Mouse (Mus musculus): ENCODE measurements around the gene Cavin1. TPM values are rescaled to one million over a fixed set of nuclear protein-coding genes. Genes with fewer than 3 reads are reported as not detected.

Cavin1 gene
- polyA plus RNA-seq, 1 experiment from 2014 or later = 152 TPM

DNA sequence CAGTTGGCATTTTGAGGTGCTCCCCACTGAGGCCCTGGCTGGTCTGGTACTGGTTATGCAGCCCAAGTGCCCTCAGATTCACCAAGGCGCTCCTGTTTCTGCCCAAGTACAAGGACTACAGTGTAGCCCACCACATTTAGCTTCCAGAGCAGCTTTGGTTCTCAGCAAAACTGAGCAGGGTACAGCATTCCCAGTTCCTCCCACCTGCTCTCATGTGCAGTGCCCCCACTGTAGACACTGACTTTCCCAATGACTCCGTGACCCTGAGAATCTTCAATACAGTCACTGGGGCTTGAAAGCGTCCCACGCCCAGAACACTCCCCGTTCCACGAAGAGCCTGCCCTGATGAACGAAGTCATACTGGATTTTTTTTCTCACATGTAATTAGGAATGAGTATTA, 40.1 kb downstream of the Cavin1 start:
- Histone ChIP-seq H3K9ac (no peak overlapping the region), H3K4me2 (no peak overlapping the region), H3K36me3 (0 out of 2 replicates have a peak, but pooled peaks cover 5% of the 10 kb centered on the region), H3K27me3 (no peaks in the 10 kb centered on the region), H3K4me1 (peaks cover 13% of the 10 kb centered on the region; the same call in 1 of the 2 replicates), H3K4me3 (no peak overlapping the region), H3K9me3 (no peaks in the 10 kb centered on the region), H3K27ac (0 out of 2 replicates have a peak overlapping the region, but pooled peaks have one; percentile 22)
- no peak for ATAC-seq (ENCODE audit: insufficient number of reproducible peaks, insufficient read depth, low FRiP score, low TSS enrichment, low read depth)
- WGBS = 76% methylated on average over 7 of the region's 7 CpGs

DNA sequence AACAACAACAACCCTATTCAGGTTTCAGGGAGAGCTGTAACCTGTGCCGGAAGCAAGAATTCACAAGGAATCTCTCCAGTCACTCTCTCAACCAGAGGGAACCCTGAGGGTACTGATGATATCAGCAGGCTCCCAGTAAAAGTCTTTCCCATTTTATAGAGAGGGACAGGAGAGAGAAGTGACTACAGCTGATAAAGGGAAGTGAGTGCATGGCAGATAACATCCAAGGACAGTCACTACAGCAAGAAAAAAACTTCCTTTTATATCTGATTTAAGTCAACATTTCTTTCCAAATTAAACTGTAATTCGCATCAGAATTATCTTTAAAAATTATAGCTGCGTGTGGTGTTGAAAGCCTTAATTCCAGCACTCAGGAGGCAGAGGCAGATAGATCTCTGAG, 43.3 kb downstream of the Cavin1 start:
- H3K36me3 ChIP-seq = no peaks in the 10 kb centered on the region
- no peaks in the 10 kb centered on the region for H3K27me3 ChIP-seq
- no peak overlapping the region for H3K4me3 ChIP-seq
- ATAC-seq (ENCODE audit: insufficient number of reproducible peaks, insufficient read depth, low FRiP score, low TSS enrichment, low read depth) = no peak
- peaks cover 8% of the 10 kb centered on the region; the same call in 1 of the 2 replicates for H3K4me1 ChIP-seq
- no peak overlapping the region for H3K27ac ChIP-seq
- H3K9me3 ChIP-seq = no peaks in the 10 kb centered on the region
- no peak overlapping the region for H3K9ac ChIP-seq
- H3K4me2 ChIP-seq = no peak overlapping the region
- WGBS = 68% methylated on average over 3 of the region's 3 CpGs

DNA sequence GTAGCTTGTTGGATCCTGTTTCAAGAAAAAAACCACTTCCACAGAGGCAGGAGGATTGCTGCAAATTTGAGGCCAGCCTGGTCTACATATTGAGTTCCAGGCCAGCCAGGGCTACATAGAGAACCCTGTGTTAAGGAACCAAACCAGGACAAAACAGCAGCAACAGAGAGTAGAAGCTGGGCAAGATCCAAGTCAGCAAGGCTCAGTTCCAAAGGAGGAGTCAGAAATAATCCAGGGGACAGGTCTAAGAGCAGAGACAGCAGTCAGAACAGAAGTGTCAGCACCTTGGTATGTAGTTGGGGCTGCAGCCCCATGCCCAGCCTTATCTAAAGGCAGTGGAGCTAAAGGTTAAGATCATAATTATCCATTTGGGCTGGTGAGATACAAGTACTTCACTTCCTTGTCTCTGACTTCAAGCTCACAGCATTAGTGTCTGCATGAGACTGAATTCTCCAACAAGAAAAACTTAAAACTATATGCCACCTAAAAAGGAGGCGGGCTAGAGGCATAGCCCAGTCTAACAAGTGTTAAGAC, 46.2 kb downstream of the Cavin1 start:
- Histone ChIP-seq H3K9ac (no peak overlapping the region), H3K27ac (no peak overlapping the region), H3K9me3 (no peaks in the 10 kb centered on the region), H3K27me3 (no peaks in the 10 kb centered on the region), H3K4me1 (no peaks in the 10 kb centered on the region), H3K4me2 (no peak overlapping the region), H3K4me3 (no peak overlapping the region), H3K36me3 (no peaks in the 10 kb centered on the region)
- ATAC-seq (ENCODE audit: insufficient number of reproducible peaks, insufficient read depth, low FRiP score, low TSS enrichment, low read depth) = no peak
- WGBS = 87% methylated on average over 1 of the region's 1 CpGs

DNA sequence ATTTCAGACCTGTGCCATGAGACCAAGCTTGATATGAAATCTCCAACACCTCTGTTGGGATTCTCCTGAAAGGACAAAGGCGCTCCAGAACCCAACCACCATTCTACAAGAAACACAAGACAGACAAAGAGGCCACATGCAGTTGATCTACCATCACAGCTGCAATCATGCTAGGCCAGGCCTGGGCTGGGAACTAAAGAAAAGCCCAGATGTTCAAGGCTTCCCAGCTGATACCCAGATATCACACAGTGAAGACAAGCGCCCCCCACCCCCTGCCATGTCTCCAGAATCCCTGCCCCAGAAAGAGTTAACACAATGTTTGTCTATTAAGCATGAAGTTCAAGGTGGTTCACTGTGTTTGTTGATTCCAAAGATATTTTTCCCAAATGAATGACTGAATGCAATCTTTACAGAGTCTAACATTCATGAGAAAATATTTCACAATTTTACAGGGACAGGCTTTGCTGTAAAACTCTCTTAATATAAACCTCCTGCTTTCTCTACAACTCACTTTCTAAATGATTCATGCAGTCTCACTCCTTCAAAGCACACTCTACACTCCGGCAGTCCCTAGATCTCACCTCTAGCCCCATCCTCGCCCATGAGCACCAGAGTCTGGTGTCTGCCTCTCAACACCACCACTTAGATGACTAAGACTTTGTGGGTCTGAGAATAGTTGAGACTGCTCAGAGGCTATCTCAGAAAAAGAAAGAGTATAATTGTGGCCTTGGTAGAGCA, 49.6 kb downstream of the Cavin1 start:
- Histone ChIP-seq H3K9me3 (no peaks in the 10 kb centered on the region), H3K9ac (no peak overlapping the region), H3K4me3 (no peak overlapping the region), H3K36me3 (peaks cover 8% of the 10 kb centered on the region; the same call in 1 of the 2 replicates), H3K27me3 (no peaks in the 10 kb centered on the region), H3K27ac (no peak overlapping the region), H3K4me1 (no peaks in the 10 kb centered on the region), H3K4me2 (no peak overlapping the region)
- 85% methylated on average over 4 of the region's 4 CpGs for WGBS
- ATAC-seq (ENCODE audit: insufficient number of reproducible peaks, insufficient read depth, low FRiP score, low TSS enrichment, low read depth) = no peak

GRCm38 (mm10) chr11:100918007-100918406, 52.7 kb downstream of the Cavin1 start:
- Histone ChIP-seq H3K9ac (no peak overlapping the region), H3K27me3 (no peaks in the 10 kb centered on the region), H3K4me3 (no peak overlapping the region), H3K9me3 (no peaks in the 10 kb centered on the region), H3K4me1 (no peaks in the 10 kb centered on the region), H3K27ac (no peak overlapping the region), H3K4me2 (no peak overlapping the region), H3K36me3 (peaks cover 8% of the 10 kb centered on the region; the same call in 1 of the 2 replicates)
- WGBS = 93% methylated on average over 5 of the region's 5 CpGs
- no peak for ATAC-seq (ENCODE audit: insufficient number of reproducible peaks, insufficient read depth, low FRiP score, low TSS enrichment, low read depth)

DNA sequence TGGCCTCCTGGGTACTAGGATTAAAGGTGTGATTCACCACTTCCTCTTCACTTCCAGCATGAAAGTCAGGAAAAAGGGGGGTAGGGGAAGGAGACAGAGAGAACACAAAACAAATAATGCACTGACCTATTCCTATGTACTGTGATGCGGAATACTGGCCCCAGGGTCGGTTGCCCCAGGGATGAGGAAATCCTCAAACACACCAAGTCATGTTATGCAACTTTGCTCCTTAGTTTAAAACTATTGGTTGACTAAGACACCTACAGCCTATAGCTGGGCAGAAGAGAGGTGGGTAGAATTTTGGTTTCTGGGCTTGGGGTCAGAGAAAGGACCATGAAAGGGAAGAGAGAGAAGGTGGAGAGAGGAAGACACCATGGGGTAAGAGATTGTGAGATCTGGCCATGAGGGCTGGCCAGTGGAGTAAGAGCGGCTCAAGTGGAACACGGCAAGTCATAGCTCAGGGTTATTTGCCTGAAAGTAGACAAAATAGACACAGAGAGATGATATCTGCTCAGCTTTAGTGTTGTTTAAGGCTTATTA, 54.2 kb downstream of the Cavin1 start:
- Histone ChIP-seq H3K9me3 (no peaks in the 10 kb centered on the region), H3K4me1 (no peaks in the 10 kb centered on the region), H3K4me3 (no peak overlapping the region), H3K27me3 (no peaks in the 10 kb centered on the region), H3K27ac (no peak overlapping the region), H3K9ac (no peak overlapping the region), H3K4me2 (no peak overlapping the region), H3K36me3 (peaks cover 8% of the 10 kb centered on the region; the same call in 1 of the 2 replicates)
- no peak for ATAC-seq (ENCODE audit: insufficient number of reproducible peaks, insufficient read depth, low FRiP score, low TSS enrichment, low read depth)
- 90% methylated on average over 4 of the region's 4 CpGs for WGBS

GRCm38 (mm10) chr11:100915063-100915462, 55.6 kb downstream of the Cavin1 start:
- no peaks in the 10 kb centered on the region for H3K27me3 ChIP-seq
- H3K27ac ChIP-seq = no peak overlapping the region
- no peaks in the 10 kb centered on the region for H3K9me3 ChIP-seq
- H3K4me2 ChIP-seq = no peak overlapping the region
- H3K36me3 ChIP-seq = peaks cover 12% of the 10 kb centered on the region; the same call in 1 of the 2 replicates
- no peaks in the 10 kb centered on the region for H3K4me1 ChIP-seq
- H3K9ac ChIP-seq = no peak overlapping the region
- no peak overlapping the region for H3K4me3 ChIP-seq
- WGBS = 94% methylated on average over 3 of the region's 3 CpGs
- ATAC-seq (ENCODE audit: insufficient number of reproducible peaks, insufficient read depth, low FRiP score, low TSS enrichment, low read depth) = no peak

DNA sequence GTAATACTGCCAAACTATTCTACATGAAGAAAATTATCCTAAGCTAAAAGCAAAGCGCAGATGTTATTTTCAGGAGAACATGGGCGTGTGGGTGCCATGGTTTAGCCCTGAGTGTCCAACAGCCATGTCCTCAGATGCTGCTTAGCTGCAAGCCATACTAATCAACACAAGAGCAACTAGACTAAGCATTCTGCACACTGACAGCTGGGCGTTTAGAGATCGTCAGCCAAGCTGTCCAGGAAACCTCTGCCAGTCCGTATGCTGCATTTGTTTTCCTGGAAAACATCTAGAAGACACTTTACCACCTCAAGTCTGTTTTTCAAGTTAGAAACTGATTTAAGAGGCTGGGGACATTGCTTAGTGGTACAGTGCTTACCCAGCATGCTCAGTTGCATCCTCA, 56.3 kb downstream of the Cavin1 start:
- Histone ChIP-seq H3K4me3 (no peak overlapping the region), H3K4me1 (no peaks in the 10 kb centered on the region), H3K9ac (no peak overlapping the region), H3K36me3 (peaks cover 12% of the 10 kb centered on the region; the same call in 1 of the 2 replicates), H3K4me2 (no peak overlapping the region), H3K27ac (no peak overlapping the region), H3K27me3 (no peaks in the 10 kb centered on the region), H3K9me3 (no peaks in the 10 kb centered on the region)
- WGBS = 73% methylated on average over 5 of the region's 5 CpGs
- no peak for ATAC-seq (ENCODE audit: insufficient number of reproducible peaks, insufficient read depth, low FRiP score, low TSS enrichment, low read depth)

DNA sequence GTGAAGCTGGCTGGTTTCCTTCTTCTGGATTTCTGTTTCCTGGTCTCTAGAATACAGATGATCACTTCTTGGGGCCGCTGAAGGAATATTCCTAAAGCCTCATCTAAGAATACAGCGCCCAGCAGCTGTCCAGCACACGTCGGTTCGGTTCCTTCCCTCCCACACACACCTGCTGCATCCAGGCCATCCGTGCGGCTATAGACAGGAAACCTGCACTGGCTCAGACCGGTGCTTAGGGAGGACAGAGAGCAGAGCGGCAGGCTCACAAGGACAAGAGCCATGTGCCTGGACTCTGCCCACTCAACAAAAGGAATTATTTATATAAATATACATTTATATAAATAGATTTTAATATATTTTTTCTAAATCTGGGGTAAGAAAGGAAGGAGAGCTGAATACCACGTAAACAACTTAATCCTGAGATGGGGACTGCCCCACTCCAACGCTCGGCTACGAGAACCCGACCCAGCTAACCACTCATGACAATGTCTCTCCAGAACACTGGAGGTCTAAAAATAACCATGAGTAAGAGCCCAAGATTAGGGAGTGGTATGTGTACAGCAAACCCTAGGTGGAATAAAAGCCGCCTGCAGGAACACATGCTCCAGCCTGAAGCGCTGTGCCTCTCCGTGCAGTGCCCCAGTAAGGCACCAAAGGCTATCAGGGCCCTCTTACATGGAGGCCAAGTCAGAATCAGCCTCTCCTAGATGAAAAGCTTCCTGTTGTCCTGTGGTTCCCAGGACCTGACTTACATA, 58.1 kb downstream of the Cavin1 start:
- 87% methylated on average over 17 of the region's 17 CpGs for WGBS
- Histone ChIP-seq H3K9me3 (no peaks in the 10 kb centered on the region), H3K4me2 (no peak overlapping the region), H3K4me3 (no peak overlapping the region), H3K27ac (no peak overlapping the region), H3K9ac (no peak overlapping the region), H3K27me3 (no peaks in the 10 kb centered on the region), H3K36me3 (peaks cover 16% of the 10 kb centered on the region), H3K4me1 (no peaks in the 10 kb centered on the region)
- ATAC-seq (ENCODE audit: insufficient number of reproducible peaks, insufficient read depth, low FRiP score, low TSS enrichment, low read depth) = no peak

DNA sequence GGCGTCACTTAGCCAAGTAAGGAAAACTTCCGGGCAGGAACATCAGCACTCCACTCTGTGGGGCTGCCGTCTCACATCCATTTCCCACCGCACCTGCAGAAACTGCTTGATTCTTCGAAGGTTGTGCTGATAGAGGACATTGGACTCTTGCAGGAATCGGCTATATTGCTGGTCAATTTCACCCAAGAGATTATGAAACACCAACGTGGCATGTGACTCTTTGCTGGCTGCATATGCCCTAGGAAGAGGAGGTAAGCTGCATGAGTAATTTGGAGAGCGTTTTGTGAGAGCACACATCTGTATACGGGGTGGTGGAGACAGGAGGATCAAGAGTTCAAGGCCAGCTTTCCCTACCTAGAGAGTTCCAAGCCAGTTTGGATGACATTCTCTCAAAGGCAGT, 62.1 kb downstream of the Cavin1 start:
- Histone ChIP-seq H3K27me3 (no peaks in the 10 kb centered on the region), H3K4me2 (no peak overlapping the region), H3K36me3 (peaks cover 44% of the 10 kb centered on the region), H3K9ac (no peak overlapping the region), H3K4me1 (no peaks in the 10 kb centered on the region), H3K27ac (no peak overlapping the region), H3K9me3 (no peaks in the 10 kb centered on the region), H3K4me3 (no peak overlapping the region)
- WGBS = 81% methylated on average over 9 of the region's 9 CpGs
- ATAC-seq (ENCODE audit: insufficient number of reproducible peaks, insufficient read depth, low FRiP score, low TSS enrichment, low read depth) = no peak

- Histone ChIP-seq H3K36me3 (peaks cover 48% of the 10 kb centered on the region), H3K9me3 (no peaks in the 10 kb centered on the region), H3K4me1 (no peaks in the 10 kb centered on the region), H3K9ac (no peak overlapping the region), H3K4me3 (no peak overlapping the region), H3K4me2 (no peak overlapping the region), H3K27me3 (no peaks in the 10 kb centered on the region), H3K27ac (no peak overlapping the region)
- 83% methylated on average over 2 of the region's 2 CpGs for WGBS
- no peak for ATAC-seq (ENCODE audit: insufficient number of reproducible peaks, insufficient read depth, low FRiP score, low TSS enrichment, low read depth)
Observed at GRCm38 (mm10) chr11:100908112-100908511, 62.6 kb downstream of the Cavin1 start.

Measured in embryonic facial prominence, embryonic 13.5 days (tissue).